Mouse (Mus musculus) adrenal gland, postnatal 10 days (tissue): Measurements from ENCODE around the gene Clcc1. TPM values are rescaled to one million over a fixed set of nuclear protein-coding genes. Genes with fewer than 3 reads are reported as not detected.
"Not testable (repeated sequence)": the region's sequence is repeated elsewhere in the genome, so short reads cannot be mapped to it uniquely, and the experiment has no call there.

Experiments used
- DNase-seq: peaks from one replicate; pipeline ENCODE4 v3.0.0; 2021; ENCODE audit warnings: mixed read lengths
- long read RNA-seq, 2 experiments: library from polyadenylated mRNA; stranded (forward); transcript quantifications; one replicate each; pipeline ENCODE4 v2.0.0; 2021
- total RNA-seq, 2 experiments: library from RNA; stranded (reverse); gene quantifications; 2 replicates each; pipeline ENCODE4 v1.2.3; 2021

Clcc1 gene
- 10 to 100 TPM; 33.7 to 37.9 TPM for total RNA-seq
- long read RNA-seq, experiment 1, transcript Clcc1-202 (12 exons, 2,043 nt) = major isoform, 9 of 52 reads
- long read RNA-seq, experiment 1, partial matches to known transcripts = 8 of 52 reads
- long read RNA-seq, experiment 1, other reads (novel, unspliced or antisense) = 35 of 52 reads
- long read RNA-seq, experiment 2, partial matches to known transcripts = 2 of 22 reads
- long read RNA-seq, experiment 2, other reads (novel, unspliced or antisense) = 20 of 22 reads

DNA sequence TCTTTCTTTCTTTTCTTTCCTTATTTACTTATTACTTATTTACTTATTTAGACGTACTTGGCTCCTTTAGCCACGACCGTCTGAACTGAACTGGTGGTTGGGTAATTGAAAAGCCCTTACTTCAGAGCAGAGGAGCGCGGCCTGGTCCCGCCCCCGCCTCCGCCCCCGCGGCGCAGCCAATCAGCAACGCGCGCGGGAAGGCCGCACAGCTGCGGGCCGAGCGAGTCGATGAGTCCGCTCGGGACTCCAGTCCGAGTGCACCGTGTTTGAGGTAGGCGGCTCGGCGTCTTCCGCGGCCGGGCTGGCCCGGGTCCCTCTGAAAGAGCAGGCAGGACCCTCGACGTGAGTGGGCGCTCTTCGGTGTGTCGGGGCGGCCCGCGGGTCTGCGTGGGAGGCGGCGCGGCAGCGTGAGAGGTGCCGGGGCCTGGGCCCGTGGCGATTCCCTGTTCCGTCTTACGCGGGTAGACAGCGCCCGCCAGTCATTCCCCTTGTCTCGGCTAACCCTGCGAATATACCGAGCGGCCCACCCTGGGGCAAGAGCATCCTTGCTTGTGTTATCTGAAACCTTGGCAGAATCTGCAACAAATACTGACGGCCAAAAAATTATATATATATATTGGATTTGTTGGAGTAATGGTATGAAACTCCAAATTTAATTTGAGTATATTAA, at the start of gene Clcc1:
Clcc1 (plus strand) TSS at position 204 of the 670 bp plus-strand sequence.
- peak; percentile 98 for DNase-seq

DNA sequence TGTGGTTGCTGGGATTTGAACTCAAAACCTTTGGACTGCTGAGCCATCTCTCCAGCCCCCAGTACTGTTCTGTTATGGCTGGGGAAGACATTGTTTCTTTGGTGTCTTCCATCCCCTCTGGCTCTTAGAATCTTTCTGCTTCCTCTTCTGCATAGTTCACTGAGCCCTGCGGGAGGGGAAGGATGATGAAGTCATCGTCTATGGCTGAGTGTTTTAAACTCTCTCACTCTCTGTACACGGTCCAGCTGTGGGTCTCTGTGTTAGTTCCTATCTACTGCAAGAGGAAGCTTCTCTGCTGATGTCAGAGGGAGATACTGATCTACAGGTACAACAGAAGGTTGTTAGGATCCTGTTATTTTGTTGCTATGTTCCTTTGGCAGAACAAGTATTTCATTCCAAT, 44.8 kb upstream of the Clcc1 start:
- no peak for DNase-seq

DNA sequence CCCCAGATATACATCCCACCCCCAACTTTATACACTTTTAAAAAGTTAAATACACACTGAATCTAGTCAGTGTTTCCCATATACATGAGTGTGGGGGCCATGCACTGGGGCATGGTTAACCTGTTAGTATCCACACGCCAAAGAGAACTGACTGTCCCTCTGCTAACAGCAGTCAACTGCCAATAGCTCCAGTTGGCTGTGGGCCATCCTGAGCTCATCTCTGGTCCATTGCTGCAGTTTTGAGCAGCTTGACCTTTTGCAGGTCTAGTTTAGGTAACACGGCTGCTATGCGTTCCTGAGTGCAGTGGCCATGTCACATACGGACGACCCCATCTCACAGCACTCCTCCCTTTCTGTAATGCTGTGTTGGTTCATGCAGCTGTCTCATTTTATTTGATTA, 19.0 kb upstream of the Clcc1 start:
- DNase-seq = no peak

DNA sequence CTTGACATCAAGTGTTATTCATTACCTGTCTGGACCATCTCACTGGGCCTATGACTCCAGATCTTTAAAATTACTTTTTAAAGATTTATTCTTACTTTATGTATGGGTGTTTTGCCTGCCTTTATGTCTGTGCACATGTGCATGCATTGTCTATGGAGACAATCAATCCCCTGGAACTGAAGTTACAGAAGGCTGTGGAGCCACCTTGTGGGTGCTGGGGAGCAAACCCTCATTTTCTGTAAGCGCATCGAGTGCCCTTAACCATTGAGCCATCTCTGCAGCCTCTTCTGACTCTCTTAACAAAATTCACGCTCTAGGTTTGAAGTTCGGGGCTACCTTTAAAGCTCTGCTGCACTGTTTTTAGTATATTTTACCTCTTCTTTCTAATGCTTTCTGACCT, 14.3 kb upstream of the Clcc1 start:
- no peak for DNase-seq

DNA sequence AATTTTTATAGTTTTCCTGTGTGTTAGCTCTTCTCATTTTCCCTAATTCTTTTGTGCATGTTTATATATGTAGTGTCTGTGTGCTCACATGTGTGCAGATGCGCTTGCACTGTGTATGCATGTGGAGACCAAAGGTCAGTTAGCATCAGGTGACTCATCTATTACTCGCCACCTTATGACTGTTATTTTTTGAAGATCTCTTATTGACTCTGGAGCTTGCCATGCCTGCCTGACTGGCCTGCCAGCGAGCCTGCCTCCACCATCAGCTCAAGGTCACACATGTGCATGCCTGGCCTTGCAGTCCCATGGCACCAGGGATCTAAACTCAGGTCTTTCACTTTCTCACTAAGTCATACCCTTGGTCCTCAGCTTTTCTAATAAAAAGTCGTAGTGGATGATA, 12.7 kb upstream of the Clcc1 start:
- DNase-seq = no peak

DNA sequence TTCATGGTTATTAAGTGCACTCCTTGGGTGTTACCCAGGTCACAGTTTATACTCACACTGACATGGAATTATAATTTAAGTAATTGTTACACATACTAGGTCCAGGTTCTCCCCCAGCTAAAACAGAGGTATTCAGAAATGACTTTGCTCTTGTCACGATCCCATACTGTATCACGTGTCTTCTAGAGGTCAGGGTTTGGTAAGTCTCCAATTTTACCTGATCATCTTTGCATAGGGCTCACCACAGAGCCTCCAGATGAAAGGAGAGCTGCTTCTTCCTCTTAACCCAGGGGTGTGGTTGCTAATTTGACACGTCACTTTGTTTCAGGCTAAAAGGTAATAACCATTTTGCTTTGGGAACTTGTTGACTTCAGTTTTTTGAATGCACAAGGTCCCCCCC, 8.9 kb upstream of the Clcc1 start:
- no peak for DNase-seq

DNA sequence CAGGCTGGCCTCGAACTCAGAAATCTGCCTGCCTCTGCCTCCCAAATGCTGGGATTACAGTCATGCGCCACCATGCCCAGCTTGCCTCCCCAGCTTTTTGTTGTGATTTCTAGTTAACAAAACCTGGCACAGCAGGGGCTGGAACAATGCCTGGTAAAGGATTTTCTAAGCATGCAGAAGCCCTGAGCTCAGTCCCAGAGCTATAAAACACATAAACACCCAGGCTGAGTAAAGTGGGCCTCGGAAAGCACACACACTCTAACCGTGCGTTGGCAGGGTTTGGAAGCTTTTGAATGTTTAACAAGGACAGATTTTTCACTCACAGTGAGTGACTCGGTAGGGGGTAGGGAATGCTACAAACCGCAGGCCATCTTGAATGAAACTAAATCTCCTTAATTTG, 7.7 kb upstream of the Clcc1 start:
- no peak for DNase-seq

DNA sequence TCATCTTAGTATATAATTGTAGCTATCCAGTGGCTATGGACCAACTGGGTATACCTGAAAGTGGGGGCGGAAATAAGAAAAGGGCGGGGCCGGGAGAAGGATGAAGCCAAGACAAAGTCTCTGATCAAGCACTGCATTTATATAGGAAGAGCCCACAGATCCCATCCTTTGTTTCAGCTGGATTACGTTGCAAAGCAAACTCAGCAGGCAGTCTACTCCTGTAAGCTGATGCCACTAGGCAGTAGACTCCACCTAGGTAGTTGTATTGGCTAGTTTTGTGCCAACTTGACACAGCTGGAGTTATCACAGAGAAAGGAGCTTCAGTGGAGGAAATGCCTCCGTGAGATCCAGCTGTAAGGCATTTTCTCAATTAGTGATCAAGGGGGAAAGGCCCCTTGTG, 6.0 kb upstream of the Clcc1 start:
- DNase-seq = not testable (repeated sequence)

DNA sequence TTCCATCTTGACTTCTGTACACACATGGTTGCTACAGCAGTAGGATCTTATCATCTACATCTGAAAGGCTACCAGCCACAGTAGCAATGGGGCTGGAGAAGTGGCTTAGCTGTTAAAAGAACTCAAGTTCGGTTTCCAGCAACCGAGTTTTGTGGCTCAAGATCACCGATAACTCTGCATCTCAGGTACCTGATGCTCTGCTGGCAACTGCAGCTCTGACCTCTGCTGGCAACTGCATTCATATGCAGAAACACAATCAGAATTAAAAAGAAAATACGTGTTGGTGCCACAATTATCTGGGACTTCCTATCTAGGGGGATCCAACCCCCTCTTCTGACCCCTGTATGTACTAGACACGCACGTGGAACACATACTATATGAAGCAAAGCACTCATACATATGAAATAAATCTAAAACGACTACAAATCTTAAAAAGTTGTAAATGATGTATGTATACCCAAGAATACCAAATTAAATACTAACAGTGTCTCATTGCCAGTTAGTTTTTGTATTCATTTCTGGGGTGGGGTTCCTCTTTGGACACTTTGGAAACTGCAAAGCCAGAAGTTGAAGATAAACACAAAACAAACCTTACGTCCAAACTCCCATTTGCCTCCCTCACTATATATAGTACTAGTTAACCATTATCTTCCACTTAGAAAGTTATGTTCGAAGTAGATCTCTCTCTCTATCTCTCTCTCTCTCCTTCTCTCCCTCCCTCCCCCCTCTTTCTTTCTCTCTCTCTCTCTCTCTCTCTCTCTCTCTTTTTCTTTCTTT, 659 bp upstream of the Clcc1 start:
- DNase-seq = no peak

DNA sequence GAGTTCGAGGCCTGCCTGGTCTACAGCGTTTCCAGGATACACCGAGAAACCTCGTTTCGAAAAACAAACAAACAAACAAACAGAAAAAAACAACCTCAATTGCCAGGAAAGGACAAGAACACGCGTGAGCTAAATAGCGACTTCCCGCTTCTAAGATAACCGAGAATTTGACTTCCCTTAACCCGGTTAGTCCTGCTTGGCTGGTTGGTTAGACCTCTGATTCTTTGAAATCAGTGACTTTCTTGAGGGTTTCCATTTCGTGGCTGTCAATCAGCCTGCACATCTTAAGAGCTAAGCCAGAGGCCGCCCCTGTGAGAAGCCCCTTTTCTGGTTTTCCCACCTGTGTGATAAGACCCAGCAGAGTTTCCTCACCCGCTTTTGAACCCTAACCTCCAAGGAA, 853 bp downstream of the Clcc1 start:
- DNase-seq = no peak

DNA sequence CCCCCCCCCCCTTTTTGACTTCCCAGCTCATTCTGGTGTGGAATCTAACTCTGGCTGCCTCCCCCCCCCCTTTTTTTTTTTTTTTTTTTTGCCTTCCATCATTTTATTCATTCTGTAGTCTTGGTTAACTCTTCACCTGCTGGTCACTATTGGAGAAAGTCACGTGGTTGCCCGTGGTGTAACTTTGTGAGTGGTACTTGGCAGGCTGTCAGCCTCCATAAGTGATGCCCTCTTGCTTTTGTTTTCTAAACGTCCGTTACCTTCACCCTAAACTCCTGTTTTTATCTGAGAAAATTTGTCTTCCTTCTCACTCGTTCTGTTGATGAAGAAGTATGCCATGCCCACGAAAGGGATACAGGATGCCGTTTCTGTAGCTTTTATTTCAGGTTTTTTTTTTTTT, 1.8 kb downstream of the Clcc1 start:
- no peak for DNase-seq

DNA sequence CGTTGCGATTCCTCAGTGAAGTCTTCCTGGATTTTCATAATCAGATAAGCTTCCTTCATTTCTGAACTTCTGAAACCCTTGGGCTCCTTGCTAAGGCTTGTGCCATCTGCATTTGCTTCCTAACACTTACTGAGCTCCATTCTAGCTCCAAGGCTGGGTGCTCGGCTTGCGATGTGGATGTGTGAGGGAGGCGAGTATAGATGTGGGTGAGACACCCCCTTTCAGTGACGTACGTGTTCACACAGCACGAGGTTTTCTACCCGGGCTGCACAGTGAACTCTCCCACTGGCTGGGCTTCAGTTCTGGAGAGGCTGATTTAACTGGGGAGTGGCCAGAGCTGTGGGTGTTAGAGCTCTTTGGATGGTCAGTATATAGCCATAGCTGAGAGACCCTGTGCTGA, 4.9 kb downstream of the Clcc1 start:
- DNase-seq = no peak

DNA sequence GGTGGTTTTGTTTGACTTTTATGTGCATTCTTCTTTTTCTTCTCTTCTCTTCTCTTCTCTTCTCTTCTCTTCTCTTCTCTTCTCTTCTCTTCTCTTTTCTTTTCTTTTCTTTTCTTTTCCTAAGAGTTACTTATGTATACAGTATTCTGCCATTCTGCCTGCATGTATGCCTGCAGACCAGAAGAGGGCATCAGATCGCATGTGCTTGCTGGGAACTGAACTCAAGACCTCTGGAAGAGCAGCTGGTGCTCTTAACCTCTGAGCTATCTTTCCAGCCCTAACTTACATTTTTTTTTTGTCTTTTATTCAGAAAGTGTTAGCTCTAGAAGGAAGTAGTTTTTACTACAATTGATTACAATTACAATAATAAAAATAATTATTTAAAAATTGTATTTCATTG, 7.2 kb downstream of the Clcc1 start:
- DNase-seq = no peak

DNA sequence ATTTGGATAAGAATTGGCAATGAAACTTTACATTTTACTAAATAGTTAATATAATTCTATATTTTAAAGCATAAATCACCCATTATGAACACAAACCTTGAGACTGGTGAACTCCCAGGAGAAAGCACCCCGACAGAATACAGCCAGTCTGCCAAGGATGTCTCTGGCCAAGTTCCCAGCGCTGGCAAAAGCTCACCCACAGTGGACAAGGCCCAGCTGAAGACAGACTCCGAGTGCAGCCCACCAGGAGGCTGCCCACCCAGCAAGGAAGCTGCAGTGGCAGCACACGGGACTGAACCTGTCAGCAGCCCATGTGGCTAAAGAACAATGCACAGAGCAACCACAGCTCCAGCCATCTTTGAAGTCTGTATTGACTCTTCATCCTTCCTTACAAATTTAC, 22.9 kb downstream of the Clcc1 start:
- DNase-seq = peak; percentile 58

DNA sequence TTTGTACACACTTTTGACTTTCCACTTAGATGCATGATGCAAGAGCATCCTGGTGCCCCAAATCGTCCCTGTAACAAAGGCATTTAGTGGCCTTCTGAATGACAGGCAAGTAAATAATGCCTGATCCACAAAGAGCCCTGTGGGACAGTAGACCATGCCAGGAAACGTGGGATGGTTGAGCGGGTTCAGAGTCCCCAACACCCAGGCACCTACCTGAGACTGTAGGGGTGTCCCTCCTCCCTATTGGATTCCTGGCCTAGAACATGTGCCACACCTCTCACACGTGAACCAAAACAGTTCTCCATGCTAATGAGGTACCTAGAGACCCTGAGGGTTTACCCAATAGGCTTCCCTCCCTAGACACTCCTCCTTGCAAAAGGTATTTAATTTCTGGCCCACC, 27.3 kb downstream of the Clcc1 start:
- DNase-seq = no peak

DNA sequence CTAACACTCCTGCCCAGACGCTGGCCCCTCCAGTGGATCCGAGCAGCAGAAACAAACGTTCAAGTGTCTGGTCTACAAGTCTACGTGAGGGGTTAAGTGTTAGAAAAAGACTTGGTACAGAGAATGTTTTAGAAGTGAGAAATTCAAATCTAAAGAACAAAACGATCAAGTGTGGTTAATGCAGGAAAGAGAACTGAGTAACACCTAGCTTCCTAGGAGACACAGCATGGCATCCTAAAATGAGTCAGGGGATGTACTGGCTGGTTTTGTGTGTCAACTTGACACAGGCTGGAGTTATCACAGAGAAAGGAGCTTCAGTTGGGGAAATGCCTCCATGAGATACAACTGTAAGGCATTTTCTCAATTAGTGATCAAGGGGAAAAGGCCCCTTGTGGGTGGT, 29.9 kb downstream of the Clcc1 start:
- not testable (repeated sequence) for DNase-seq

DNA sequence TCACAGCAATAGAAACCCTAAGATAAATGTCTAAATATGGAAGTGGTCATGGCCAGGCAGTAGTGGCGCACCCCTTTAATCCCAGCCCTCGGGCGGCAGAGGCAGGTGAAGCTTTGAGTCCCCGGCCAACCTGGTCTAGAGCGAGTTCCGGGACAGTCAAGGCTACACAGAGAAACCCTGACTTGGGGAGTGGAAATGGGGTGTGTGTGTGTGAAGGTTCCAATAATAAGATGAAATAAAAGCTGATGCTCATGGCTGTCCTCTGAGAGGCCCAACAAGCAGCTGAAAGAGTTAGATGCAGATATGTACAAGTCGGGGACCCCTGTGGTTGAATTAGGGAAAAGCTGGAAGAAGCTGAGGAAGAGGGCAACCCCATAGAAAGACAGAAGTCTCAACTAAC, 32.0 kb downstream of the Clcc1 start:
- DNase-seq = no peak

DNA sequence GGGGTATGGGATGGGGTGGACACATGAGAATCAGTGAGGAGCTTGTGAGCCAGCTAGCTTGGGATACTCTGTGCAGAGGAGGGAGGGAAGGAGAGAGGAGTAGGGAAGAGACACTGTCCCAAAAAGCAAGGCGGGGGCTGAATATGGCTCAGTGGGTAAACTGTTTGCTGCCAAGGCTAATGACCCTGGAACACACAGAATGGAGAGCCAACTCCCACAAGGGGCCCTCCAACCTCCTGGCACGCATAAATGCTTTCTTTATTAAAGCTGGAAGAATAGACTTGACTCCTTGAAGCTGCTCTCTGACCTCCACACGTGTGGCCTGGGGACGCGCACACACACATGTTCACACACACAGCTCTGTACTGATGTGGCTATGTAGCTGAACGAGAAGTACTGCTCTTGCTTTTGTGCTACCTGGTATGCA, 35.3 kb downstream of the Clcc1 start:
- peak; percentile 8 for DNase-seq

DNA sequence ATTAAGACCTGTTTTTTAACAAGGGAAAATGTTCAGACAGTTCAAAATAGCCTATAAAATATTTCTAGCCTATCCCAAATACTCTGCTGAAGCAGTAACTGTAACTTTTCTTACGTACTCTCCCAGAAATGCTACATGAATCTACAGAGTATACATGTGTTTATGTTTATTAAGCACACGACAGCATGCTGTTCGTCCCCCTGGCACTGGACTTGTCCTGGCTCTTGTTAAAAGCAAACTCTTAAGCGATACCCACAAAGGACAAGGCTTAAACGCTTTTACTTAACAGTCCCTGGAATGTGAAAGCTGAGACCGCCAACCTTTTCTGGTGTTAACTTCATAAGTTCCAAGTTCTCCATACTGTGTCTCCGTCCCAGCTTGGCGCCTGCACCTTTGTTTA, 35.7 kb downstream of the Clcc1 start:
- DNase-seq = no peak

DNA sequence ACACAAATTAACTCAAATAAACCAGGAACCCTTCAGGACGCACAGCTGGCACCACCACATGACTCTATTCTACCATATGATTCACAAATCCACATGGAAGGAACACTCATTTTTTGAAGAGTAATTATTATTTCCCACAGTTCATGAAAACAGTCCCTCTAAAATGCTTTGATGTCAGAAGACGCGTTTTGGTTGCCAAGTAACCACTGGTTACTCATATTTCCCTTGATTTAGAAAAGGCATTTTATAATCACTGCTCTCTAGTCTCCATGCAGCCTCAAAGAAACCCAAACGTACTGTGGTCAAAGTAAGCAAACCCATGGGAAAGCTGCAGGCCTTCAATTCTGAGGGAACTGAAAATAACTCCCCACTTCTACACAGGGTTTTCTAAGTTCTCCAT, 36.3 kb downstream of the Clcc1 start:
- peak; percentile 5 for DNase-seq

DNA sequence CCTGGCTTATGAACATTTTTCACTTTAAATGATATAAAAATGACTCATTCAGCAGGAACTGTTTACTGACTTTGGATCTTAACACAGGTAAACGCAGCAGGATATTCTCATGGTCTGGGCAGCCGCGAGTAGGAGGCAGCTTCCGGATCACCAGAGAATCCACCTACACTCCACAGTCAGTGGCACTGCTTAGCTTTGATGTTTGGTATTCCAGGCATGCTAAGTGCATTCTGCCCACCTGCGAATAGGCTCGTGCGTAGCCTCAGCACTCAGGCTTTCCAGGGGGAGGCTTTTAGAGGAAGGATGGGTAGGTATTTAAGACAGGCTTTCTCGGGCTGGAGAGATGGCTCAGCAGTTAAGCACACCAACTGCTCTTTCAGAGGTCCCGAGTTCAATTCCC, 40.6 kb downstream of the Clcc1 start:
- no peak for DNase-seq

DNA sequence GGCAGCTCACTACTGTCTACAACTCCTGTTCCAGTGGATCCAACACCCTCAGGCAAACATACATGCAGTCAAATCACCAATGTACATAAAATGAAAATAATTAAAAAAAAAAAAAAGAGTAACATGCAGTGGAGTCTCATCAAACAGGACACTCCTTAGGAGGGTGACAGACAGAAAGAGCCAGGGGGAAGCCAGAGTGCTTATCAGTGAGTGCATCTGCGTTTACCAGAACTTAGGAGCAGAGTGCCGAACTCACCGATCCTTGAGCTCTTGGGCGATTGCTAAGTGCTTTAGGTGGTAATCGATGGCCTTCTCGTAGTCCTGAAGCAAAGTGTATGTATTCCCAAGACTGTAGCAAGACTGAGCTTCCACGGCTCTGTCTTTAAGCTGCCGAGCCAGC, 44.9 kb downstream of the Clcc1 start:
- DNase-seq = no peak

DNA sequence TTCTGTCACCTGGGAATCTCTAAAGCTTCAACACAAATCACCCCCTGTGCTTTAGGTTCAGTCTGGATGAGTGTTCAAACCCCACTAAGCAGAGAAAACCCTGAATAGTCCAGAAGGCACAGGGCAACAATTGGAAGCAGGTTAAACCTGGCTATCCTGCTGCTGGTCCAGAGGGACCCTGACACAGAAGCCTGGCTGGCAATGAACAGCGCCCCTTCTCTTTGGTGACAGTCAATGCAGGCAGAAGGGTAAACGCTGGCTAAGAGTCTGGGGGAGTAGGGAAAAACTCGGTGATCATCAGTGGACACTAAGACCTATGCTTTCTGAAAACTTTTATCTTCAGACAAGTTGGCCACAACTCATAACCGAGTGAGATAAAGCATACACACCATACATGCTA, 46.1 kb downstream of the Clcc1 start:
- no peak for DNase-seq

DNA sequence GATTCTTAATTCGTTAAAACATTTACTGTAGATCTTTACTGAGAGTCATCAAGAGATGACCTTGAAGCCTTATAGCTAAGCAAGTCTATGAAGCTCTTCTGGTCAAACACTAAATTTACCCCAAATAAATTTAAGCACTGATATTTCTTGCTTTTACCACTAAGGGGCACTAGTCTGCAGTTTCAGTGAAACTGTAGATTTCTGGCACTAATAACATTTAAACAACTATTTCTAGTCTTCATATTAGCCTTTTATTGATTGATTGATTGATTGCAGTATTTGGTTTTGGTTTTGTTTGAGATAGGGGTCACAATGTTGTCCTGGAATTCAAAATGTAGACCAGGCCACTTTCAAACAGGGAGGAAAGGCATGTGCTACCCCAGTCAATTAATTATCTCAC, 47.5 kb downstream of the Clcc1 start:
- no peak for DNase-seq
